Mouse (Mus musculus) erythroblast, embryonic 14.5 days (primary cell): ENCODE results near the gene Uaca.

Experiments
- GATA1 ChIP-seq: IDR thresholded peaks from 2 replicates; pipeline ENCODE4 v1.6.1; 2012; ENCODE audit warnings: low read length, inconsistent platforms, mixed read lengths
- TAL1 ChIP-seq: IDR thresholded peaks from 3 replicates; pipeline ENCODE4 v1.6.1; 2012; ENCODE audit warnings: low read length, inconsistent platforms, mixed read lengths

DNA sequence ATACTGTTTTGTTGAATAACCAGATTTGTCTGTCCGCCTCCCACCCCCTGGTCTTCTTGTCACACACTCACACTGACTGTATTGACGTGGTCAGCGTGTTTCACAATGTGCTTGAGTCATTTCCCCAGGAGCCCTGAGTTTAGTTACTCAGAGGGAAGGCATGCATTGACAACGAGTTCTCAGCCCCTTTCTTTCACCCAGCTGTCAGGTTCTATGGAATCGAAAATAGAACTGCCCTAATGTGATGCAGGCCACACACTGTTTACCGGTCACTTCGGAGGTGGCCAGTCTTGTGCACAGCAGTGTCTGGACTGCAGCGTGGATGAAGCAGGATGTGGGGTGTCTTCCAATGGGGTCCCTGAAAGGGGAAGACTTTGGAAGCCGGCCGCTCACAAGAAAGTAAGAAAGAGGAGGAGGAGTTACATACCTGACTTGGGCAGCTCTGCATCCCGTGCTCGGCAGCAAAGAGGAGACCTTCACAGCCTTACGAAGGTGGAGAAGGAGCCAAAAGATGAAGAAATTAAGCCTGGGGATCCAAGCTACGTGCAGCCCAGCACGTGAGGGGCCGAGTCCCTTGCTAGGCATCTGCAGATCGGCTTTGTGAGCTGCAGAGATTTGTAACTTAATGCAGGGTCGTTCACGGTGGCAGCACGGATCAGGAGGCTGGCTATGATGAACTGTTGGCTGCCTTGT is 43.3 kb downstream of the Uaca start:
- TF ChIP-seq GATA1, result no peak
- no peak for TF ChIP-seq TAL1
